Mouse (Mus musculus) stomach, postnatal 0 days (tissue): ENCODE data around the gene Nkrf.

ENCODE experiments used
- CTCF ChIP-seq: IDR thresholded peaks from 2 replicates; pipeline ENCODE4 v1.5.1; 2016; ENCODE audit warnings: antibody characterized with exemption, low read depth, mild to moderate bottlenecking, moderate library complexity
- EP300 ChIP-seq: optimal IDR thresholded peaks from 2 replicates; pipeline ENCODE3; 2016; ENCODE audit warnings: antibody characterized with exemption

DNA sequence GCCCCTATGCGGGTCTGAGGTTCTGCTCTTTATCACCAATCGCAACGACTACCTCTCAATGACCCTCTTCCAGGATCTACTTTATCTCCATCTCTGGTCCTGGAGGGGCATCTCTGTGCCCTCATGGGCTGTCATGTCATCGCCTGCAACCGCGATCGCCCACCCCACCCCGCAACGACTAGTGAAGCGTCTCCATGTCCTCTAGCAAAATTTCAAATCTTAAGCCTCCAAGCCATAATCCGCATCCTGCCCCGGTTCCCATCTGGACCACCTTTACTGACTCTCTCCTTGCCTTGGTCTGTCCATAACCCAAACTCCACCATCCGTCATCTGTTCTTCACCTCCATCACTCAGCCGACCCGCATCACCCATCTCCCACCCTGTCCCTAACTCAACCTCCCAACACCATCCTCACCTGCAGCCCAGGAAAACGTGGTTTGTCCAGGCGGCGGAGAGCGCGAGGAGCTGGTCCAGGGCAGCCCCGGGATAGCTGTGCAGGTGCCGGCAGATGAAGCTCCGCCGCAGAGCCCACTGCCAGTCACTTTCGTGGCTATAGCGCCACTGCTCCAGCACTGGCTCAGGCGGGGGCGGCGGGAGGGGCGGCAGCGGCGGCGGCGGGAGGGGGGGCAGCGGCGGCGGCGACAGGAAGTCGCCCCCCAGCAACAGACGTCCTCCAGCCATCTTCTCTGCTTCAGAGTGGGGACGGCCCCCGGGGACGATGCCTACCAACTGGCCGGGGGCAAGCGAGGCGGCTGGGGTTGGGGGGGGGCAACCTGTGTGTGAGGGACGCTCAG is at the start of gene Nkrf:
- TF ChIP-seq CTCF: no peak
- no peak for TF ChIP-seq EP300
